34 mouse cellular contexts compared by ENCODE assay signal in genomic region chr1:132229667-132230066, GRCm38 (mm10). TPM values are rescaled to one million over a fixed set of nuclear protein-coding genes. Genes with fewer than 3 reads are reported as not detected.
"Had no signal": no experiment of that assay in that cellular context is flagged by ENCODE, and none has a peak within 500 bp of the region (broad histone marks: within the 10 kb centered on the region; RNA-seq: fewer than 3 reads in every experiment).

Gm10188 (minus strand) TSS chr1:132229767.

- H3K27me3 ChIP-seq: embryonic facial prominence, embryonic 12.5 days; embryonic facial prominence, embryonic 15.5 days; forebrain, embryonic 13.5 days; forebrain, embryonic 15.5 days had no signal

- ATAC-seq: forebrain, embryonic 13.5 days; forebrain, embryonic 14.5 days; forebrain, embryonic 15.5 days; forebrain, embryonic 16.5 days; forebrain, postnatal 0 days had no signal

- H3K27ac ChIP-seq: embryonic facial prominence, embryonic 10.5 days; embryonic facial prominence, embryonic 12.5 days; embryonic facial prominence, embryonic 13.5 days; embryonic facial prominence, embryonic 15.5 days; forebrain, embryonic 10.5 days; forebrain, embryonic 12.5 days; forebrain, embryonic 13.5 days; forebrain, embryonic 15.5 days; gastrocnemius, adult 2 months; heart, adult 2 months had no signal

- H3K4me2 ChIP-seq: embryonic facial prominence, embryonic 12.5 days; embryonic facial prominence, embryonic 13.5 days; embryonic facial prominence, embryonic 15.5 days; forebrain, embryonic 12.5 days; forebrain, embryonic 13.5 days; forebrain, embryonic 15.5 days had no signal

- H3K4me1 ChIP-seq: embryonic facial prominence, embryonic 12.5 days; embryonic facial prominence, embryonic 13.5 days; embryonic facial prominence, embryonic 15.5 days had no signal

- H3K4me3 ChIP-seq: embryonic facial prominence, embryonic 10.5 days; embryonic facial prominence, embryonic 12.5 days; embryonic facial prominence, embryonic 13.5 days; embryonic facial prominence, embryonic 15.5 days; erythroblast, embryonic 14.5 days; forebrain, embryonic 10.5 days; forebrain, embryonic 12.5 days; forebrain, embryonic 13.5 days; forebrain, embryonic 15.5 days; gastrocnemius, adult 2 months; heart, adult 2 months had no signal

- DNase-seq: cerebellum, adult 2 months; cerebellum, adult 8-10 months; cerebellum, adult 9-10 months; cerebellum, adult 9-11 months; cerebellum, postnatal 10 days; cerebellum, postnatal 14 days; cerebellum, postnatal 25 days; cerebellum, postnatal 36 days; embryo, embryonic 11 days; forebrain, postnatal 0 days; gastrocnemius, adult 2 months; gastrocnemius, postnatal 10 days; gastrocnemius, postnatal 14 days; gastrocnemius, postnatal 25 days; gastrocnemius, postnatal 36 days; heart, adult 18-20 months; heart, adult 2 months had no signal

- H3K9ac ChIP-seq: embryonic facial prominence, embryonic 12.5 days; embryonic facial prominence, embryonic 13.5 days; embryonic facial prominence, embryonic 15.5 days; forebrain, embryonic 12.5 days; forebrain, embryonic 13.5 days; forebrain, embryonic 15.5 days; forebrain, postnatal 0 days had no signal

- H3K9me3 ChIP-seq: embryonic facial prominence, embryonic 10.5 days; embryonic facial prominence, embryonic 12.5 days; embryonic facial prominence, embryonic 13.5 days; embryonic facial prominence, embryonic 15.5 days; forebrain, embryonic 10.5 days; forebrain, embryonic 12.5 days; forebrain, embryonic 13.5 days; forebrain, embryonic 15.5 days had no signal

- H3K36me3 ChIP-seq: embryonic facial prominence, embryonic 10.5 days; embryonic facial prominence, embryonic 12.5 days; embryonic facial prominence, embryonic 13.5 days; embryonic facial prominence, embryonic 15.5 days; forebrain, embryonic 10.5 days; forebrain, embryonic 12.5 days; forebrain, embryonic 15.5 days had no signal

RNA-seq across cellular contexts. Expression of gene Gm10188, which starts in this region (rescaled TPM):
- polyA plus RNA-seq: cerebellum, adult 2 months; cortical plate, adult 2 months; embryonic facial prominence, embryonic 10.5 days; embryonic facial prominence, embryonic 11.5 days; embryonic facial prominence, embryonic 12.5 days; embryonic facial prominence, embryonic 13.5 days; embryonic facial prominence, embryonic 14.5 days; embryonic facial prominence, embryonic 15.5 days; erythroblast, embryonic 14.5 days; forebrain, embryonic 10.5 days; forebrain, embryonic 11.5 days; forebrain, embryonic 14.5 days; forebrain, postnatal 0 days; frontal cortex, adult 2 months; gonadal fat pad, adult 2 months; heart, adult 2 months had no signal
